Mouse (Mus musculus) spleen, adult 2 months (tissue): ENCODE results near the gene Rnf40.

Experiments
- CTCF ChIP-seq: fragments of 200-500 bp; IDR thresholded peaks from 2 replicates; pipeline ENCODE4 v1.5.1; 2011; ENCODE audit warnings: mild to moderate bottlenecking, inconsistent platforms; ENCODE audit not compliant: insufficient read depth, insufficient read length, insufficient replicate concordance; ENCODE audit errors: extremely low read depth
- POLR2A ChIP-seq: fragments of 200-500 bp; IDR thresholded peaks from 2 replicates; pipeline ENCODE4 v1.6.1; 2011; ENCODE audit warnings: low read depth, low read length, inconsistent platforms

DNA sequence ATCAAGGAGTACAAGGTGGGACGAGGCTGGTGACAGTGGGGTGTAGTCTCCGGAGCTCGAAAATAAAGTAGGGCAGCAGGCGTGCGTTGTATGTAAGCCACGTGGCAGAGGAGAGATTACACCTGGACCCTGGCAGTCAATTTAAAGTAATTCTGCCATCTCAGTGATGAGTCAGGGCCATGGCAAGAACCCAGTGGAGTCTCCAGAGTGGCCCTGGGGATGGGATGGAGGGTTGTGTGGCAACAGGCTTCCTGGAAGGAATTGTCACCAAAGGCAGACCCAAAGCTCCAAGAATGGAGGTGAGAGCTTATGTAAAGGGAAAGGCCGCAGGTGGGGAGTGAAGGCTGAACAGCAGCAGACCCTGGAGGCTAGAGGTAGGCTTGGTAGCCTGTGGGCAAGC lies 12.0 kb downstream of the Rnf40 start:
- TF ChIP-seq CTCF (no peak), POLR2A (no peak)
